Mouse (Mus musculus) C2C12 (cell line): ENCODE data around the gene Gm35549.

Experiments used
- CEBPB ChIP-seq: IDR thresholded peaks from one replicate; pipeline ENCODE4 v1.6.1; 2011; ENCODE audit warnings: low read depth, mild to moderate bottlenecking, control low read depth, moderate library complexity
- CTCF ChIP-seq: IDR thresholded peaks from one replicate; pipeline ENCODE4 v1.5.1; 2011; ENCODE audit not compliant: control insufficient read depth, insufficient read depth, insufficient read length
- FOSL1 ChIP-seq: IDR thresholded peaks from one replicate; pipeline ENCODE4 v1.8.0; 2011; ENCODE audit warnings: mild to moderate bottlenecking, low read length; ENCODE audit not compliant: poor library complexity, insufficient read depth, severe bottlenecking
- MAX ChIP-seq: IDR thresholded peaks from one replicate; pipeline ENCODE4 v1.6.1; 2011; ENCODE audit warnings: mild to moderate bottlenecking, control low read depth
- MYOD1 ChIP-seq: IDR thresholded peaks from one replicate; pipeline ENCODE4 v1.6.1; 2011; ENCODE audit warnings: low read depth; ENCODE audit not compliant: control insufficient read depth, insufficient read length
- MYOG ChIP-seq: IDR thresholded peaks from one replicate; pipeline ENCODE4 v1.6.1; 2011; ENCODE audit not compliant: control insufficient read depth, insufficient read length; ENCODE audit errors: extremely low read depth
- USF1 ChIP-seq: IDR thresholded peaks from one replicate; pipeline ENCODE4 v1.6.1; 2011; ENCODE audit warnings: low read depth, mild to moderate bottlenecking, control low read depth, moderate library complexity

GRCm38 (mm10) chr9:122836126-122836525 is 7.7 kb downstream of the Gm35549 start:
- no peak for TF ChIP-seq USF1
- TF ChIP-seq CTCF: no peak
- TF ChIP-seq MYOG: no peak
- TF ChIP-seq CEBPB: no peak
- no peak for TF ChIP-seq MAX
- TF ChIP-seq FOSL1: no peak
- TF ChIP-seq MYOD1: no peak
